In genomic region chr4:101718991-101719580, GRCm38 (mm10) we compare ENCODE assay signal across 10 mouse cellular contexts. TPM values are rescaled to one million over a fixed set of nuclear protein-coding genes. Genes with fewer than 3 reads are reported as not detected.
DNase-seq lines count a peak whose midpoint lies in the region; ATAC-seq lines count a peak whose summit lies in the region.
"Had no signal": no experiment of that assay in that cellular context is flagged by ENCODE, and none has a peak within 500 bp of the region (broad histone marks: within the 10 kb centered on the region; RNA-seq: fewer than 3 reads in every experiment).

No protein-coding gene starts in this region.

- WGBS in limb, embryonic 13.5 days, result 7% methylated on average over 5 of the region's 5 CpGs
- 6% methylated on average over 5 of the region's 5 CpGs for WGBS in limb, embryonic 10.5 days
- 7% methylated on average over 5 of the region's 5 CpGs for WGBS in embryonic facial prominence, embryonic 11.5 days
- WGBS in hindbrain, embryonic 10.5 days, result 6% methylated on average over 5 of the region's 5 CpGs

- DNase-seq in limb, embryonic 10.5 days (ENCODE audit: low spot score), result no peak
- DNase-seq in embryonic facial prominence, embryonic 11.5 days (ENCODE audit: low spot score), result peak; percentile 45
- peak; percentile 52 for DNase-seq in heart, postnatal 10 days
- DNase-seq in lung, postnatal 14 days, result peak; percentile 42
- no peak for DNase-seq in hindbrain, embryonic 10.5 days (ENCODE audit: low spot score)
- DNase-seq in ovary, postnatal 10 days (ENCODE audit: low spot score), result no peak

- peaks cover 8% of the 10 kb centered on the region; the same call in 1 of the 2 replicates for H3K4me1 ChIP-seq in limb, embryonic 13.5 days
- peaks cover 7% of the 10 kb centered on the region; the same call in 1 of the 2 replicates for H3K4me1 ChIP-seq in limb, embryonic 10.5 days
- peaks cover 3% of the 10 kb centered on the region; the same call in 1 of the 2 replicates for H3K4me1 ChIP-seq in embryonic facial prominence, embryonic 11.5 days (ENCODE audit: control insufficient read depth, insufficient read depth, low read length)
- H3K4me1 ChIP-seq in hindbrain, embryonic 10.5 days (replicated peaks), result peaks cover 12% of the 10 kb centered on the region

- intact Hi-C loops in heart, postnatal 10 days (cut with DNase I), result no loop called here

- H3K27me3 ChIP-seq in limb, embryonic 13.5 days, result peaks cover 19% of the 10 kb centered on the region
- H3K27me3 ChIP-seq in limb, embryonic 10.5 days (ENCODE audit: low read depth, poor library complexity, severe bottlenecking), result peaks cover 32% of the 10 kb centered on the region
- peaks cover 3% of the 10 kb centered on the region; the same call in 1 of the 2 replicates for H3K27me3 ChIP-seq in embryonic facial prominence, embryonic 11.5 days (ENCODE audit: control insufficient read depth, insufficient read depth, low read length)
- peaks cover 42% of the 10 kb centered on the region for H3K27me3 ChIP-seq in hindbrain, embryonic 10.5 days (ENCODE audit: insufficient read depth, poor library complexity, severe bottlenecking)

- H3K9ac ChIP-seq in limb, embryonic 13.5 days, result no peak overlapping the region
- 0 out of 2 replicates have a peak overlapping the region, but pooled peaks have one; percentile 19 for H3K9ac ChIP-seq in embryonic facial prominence, embryonic 11.5 days (replicated peaks; ENCODE audit: low read length)
- H3K9ac ChIP-seq: hindbrain, embryonic 12.5 days; liver, embryonic 14.5 days had no signal

- H3K4me3 ChIP-seq in limb, embryonic 13.5 days, result no peak overlapping the region
- H3K4me3 ChIP-seq in limb, embryonic 10.5 days, result no peak overlapping the region
- H3K4me3 ChIP-seq in embryonic facial prominence, embryonic 11.5 days (ENCODE audit: low read depth, low read length), result no peak overlapping the region
- H3K4me3 ChIP-seq in hindbrain, embryonic 10.5 days, result no peak overlapping the region
- H3K4me3 ChIP-seq: hindbrain, embryonic 12.5 days had no signal

- no peaks in the 10 kb centered on the region for H3K36me3 ChIP-seq in limb, embryonic 13.5 days
- no peaks in the 10 kb centered on the region for H3K36me3 ChIP-seq in limb, embryonic 10.5 days
- H3K36me3 ChIP-seq in embryonic facial prominence, embryonic 11.5 days (replicated peaks; ENCODE audit: control insufficient read depth, insufficient read depth, low read depth, low read length), result no peaks in the 10 kb centered on the region
- H3K36me3 ChIP-seq in hindbrain, embryonic 10.5 days, result no peaks in the 10 kb centered on the region
- H3K36me3 ChIP-seq: hindbrain, embryonic 12.5 days had no signal

- H3K9me3 ChIP-seq in limb, embryonic 13.5 days, result no peaks in the 10 kb centered on the region
- H3K9me3 ChIP-seq in limb, embryonic 10.5 days (replicated peaks), result no peaks in the 10 kb centered on the region
- no peaks in the 10 kb centered on the region for H3K9me3 ChIP-seq in embryonic facial prominence, embryonic 11.5 days (replicated peaks; ENCODE audit: control insufficient read depth, low read length)
- H3K9me3 ChIP-seq in hindbrain, embryonic 10.5 days, result no peaks in the 10 kb centered on the region
- H3K9me3 ChIP-seq: hindbrain, embryonic 12.5 days had no signal

- peak overlapping the region; percentile 24 for H3K4me2 ChIP-seq in limb, embryonic 13.5 days (replicated peaks)
- no peak overlapping the region for H3K4me2 ChIP-seq in embryonic facial prominence, embryonic 11.5 days (ENCODE audit: low read depth, low read length)
- H3K4me2 ChIP-seq: hindbrain, embryonic 12.5 days had no signal

- no peak for ATAC-seq in limb, embryonic 13.5 days (ENCODE audit: low FRiP score, low read depth)
- no peak for ATAC-seq in embryonic facial prominence, embryonic 11.5 days (replicated peaks; ENCODE audit: insufficient number of reproducible peaks, low FRiP score, low TSS enrichment, low read depth)

- H3K27ac ChIP-seq in limb, embryonic 13.5 days, result no peak overlapping the region
- H3K27ac ChIP-seq in limb, embryonic 10.5 days, result no peak overlapping the region
- H3K27ac ChIP-seq in embryonic facial prominence, embryonic 11.5 days (replicated peaks; ENCODE audit: low read depth, low read length), result no peak overlapping the region
- no peak overlapping the region for H3K27ac ChIP-seq in hindbrain, embryonic 10.5 days
- H3K27ac ChIP-seq: hindbrain, embryonic 12.5 days; liver, embryonic 14.5 days had no signal

RNA-seq across cellular contexts. Expression of gene Lepr, which starts 1.9 kb away (rescaled TPM):
- 8.8 and 9.6 TPM in 2 replicates for polyA plus RNA-seq in limb, embryonic 13.5 days (2015; fragmentation: Nextera tagmentation; extraction: Ambion mirVana)
- 1.3 and 3.2 TPM in 2 replicates for polyA plus RNA-seq in limb, embryonic 10.5 days (2016; fragmentation: Nextera tagmentation; extraction: Ambion mirVana)
- 5.2 and 6.0 TPM in 2 replicates for polyA plus RNA-seq in embryonic facial prominence, embryonic 11.5 days (2014; fragmentation: Nextera tagmentation; extraction: Ambion mirVana)
- 10 to 100 TPM; 13.8 to 16.4 TPM for total RNA-seq in heart, postnatal 10 days (2021)
- polyA plus RNA-seq in hindbrain, embryonic 10.5 days (2016; fragmentation: Nextera tagmentation; extraction: Ambion mirVana), result 2.3 and 2.5 TPM in 2 replicates
- total RNA-seq: neutrophil, adult 5-6 weeks had no signal

Comparison
In these comparisons a context has a peak if more than half of its experiments do, and no peak if none do; other contexts are left out.
1. DNase-seq: peak in embryonic facial prominence, embryonic 11.5 days (single experiment), heart, postnatal 10 days (2 of 2) and lung, postnatal 14 days (single experiment); none in limb, embryonic 10.5 days (single experiment), hindbrain, embryonic 10.5 days (single experiment) and ovary, postnatal 10 days (single experiment).